In the genomic region with DNA sequence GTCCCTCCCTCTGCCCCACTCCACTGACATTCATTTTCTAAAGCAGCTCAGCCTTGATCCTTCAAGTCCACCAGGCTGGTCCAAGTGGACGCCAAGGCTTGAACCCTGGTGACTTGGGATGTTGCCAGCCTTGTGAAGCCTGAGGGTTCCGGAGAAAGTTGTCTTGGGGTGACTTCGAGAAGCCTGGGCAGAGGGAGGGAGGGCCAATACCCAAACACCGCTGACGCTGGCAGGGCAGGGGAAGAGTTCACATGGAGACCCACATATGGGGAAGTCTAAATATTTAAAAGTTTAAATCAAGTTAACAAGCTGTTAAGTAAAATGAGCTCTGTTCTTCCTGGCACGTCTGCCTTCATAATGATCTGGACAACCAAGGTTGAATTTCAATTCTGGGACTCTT, we compare ENCODE assay signal across 35 mouse cellular contexts. TPM values are rescaled to one million over a fixed set of nuclear protein-coding genes. Genes with fewer than 3 reads are reported as not detected.
"Had no signal": no experiment of that assay in that cellular context is flagged by ENCODE, and none has a peak within 500 bp of the region (broad histone marks: within the 10 kb centered on the region; RNA-seq: fewer than 3 reads in every experiment).

No protein-coding gene starts in this region.

- DNase-seq: heart, postnatal 10 days; heart, postnatal 14 days; heart, postnatal 36 days; heart, postnatal 4 days; kidney, adult 11 months; kidney, adult 18-20 months; kidney, adult 2 months; kidney, adult 8-10 months; kidney, adult 9 months; kidney, postnatal 10 days; kidney, postnatal 14 days; kidney, postnatal 25 days; kidney, postnatal 36 days; kidney, postnatal 4 days; layer of hippocampus, adult 9-11 months; layer of hippocampus, postnatal 36 days had no signal

- ATAC-seq: hindbrain, embryonic 16.5 days; hindbrain, postnatal 0 days; inflammation-experienced regulatory T-cells, adult 6 months; intestine, embryonic 15.5 days; intestine, embryonic 16.5 days; intestine, postnatal 0 days had no signal

- H3K9me3 ChIP-seq: heart, embryonic 10.5 days; heart, embryonic 12.5 days; heart, embryonic 13.5 days; heart, embryonic 15.5 days; hindbrain, embryonic 10.5 days; hindbrain, embryonic 12.5 days; hindbrain, embryonic 13.5 days; hindbrain, embryonic 15.5 days; intestine, embryonic 15.5 days; kidney, embryonic 15.5 days had no signal

- H3K27ac ChIP-seq: heart, embryonic 10.5 days; heart, embryonic 13.5 days; heart, embryonic 15.5 days; hindbrain, embryonic 10.5 days; hindbrain, embryonic 12.5 days; hindbrain, embryonic 13.5 days; hindbrain, embryonic 14.5 days; hindbrain, embryonic 15.5 days; hindbrain, postnatal 0 days; intestine, embryonic 15.5 days; kidney, embryonic 15.5 days; kidney, postnatal 0 days; layer of hippocampus, adult 2 months had no signal

- H3K4me2 ChIP-seq: heart, embryonic 11.5 days; heart, embryonic 12.5 days; heart, embryonic 15.5 days; hindbrain, embryonic 12.5 days; hindbrain, embryonic 13.5 days; hindbrain, embryonic 14.5 days; hindbrain, embryonic 15.5 days; intestine, embryonic 15.5 days; kidney, embryonic 15.5 days had no signal

- H3K36me3 ChIP-seq: heart, embryonic 10.5 days; heart, embryonic 12.5 days; heart, embryonic 13.5 days; heart, embryonic 15.5 days; hindbrain, embryonic 10.5 days; hindbrain, embryonic 12.5 days; hindbrain, embryonic 13.5 days; hindbrain, embryonic 15.5 days; intestine, embryonic 15.5 days; kidney, embryonic 15.5 days had no signal

- H3K4me3 ChIP-seq: heart, embryonic 10.5 days; heart, embryonic 12.5 days; heart, embryonic 13.5 days; heart, embryonic 15.5 days; hindbrain, embryonic 10.5 days; hindbrain, embryonic 12.5 days; hindbrain, embryonic 13.5 days; hindbrain, embryonic 15.5 days; intestine, embryonic 15.5 days; kidney, embryonic 15.5 days; layer of hippocampus, adult 2 months had no signal

- H3K9ac ChIP-seq: heart, embryonic 12.5 days; heart, embryonic 13.5 days; heart, embryonic 15.5 days; hindbrain, embryonic 12.5 days; hindbrain, embryonic 13.5 days; hindbrain, embryonic 14.5 days; hindbrain, embryonic 15.5 days; intestine, embryonic 15.5 days; kidney, embryonic 15.5 days had no signal

RNA-seq across cellular contexts. Expression of gene Kcnq4, which starts 15.7 kb away (rescaled TPM):
- polyA plus RNA-seq: inflammation-experienced regulatory T-cells, adult 6 months had no signal
